Mouse (Mus musculus) heart, postnatal 4 days (tissue): ENCODE measurements around the gene Uhmk1. TPM values are rescaled to one million over a fixed set of nuclear protein-coding genes. Genes with fewer than 3 reads are reported as not detected.
A peak's percentile ranks its signal among the peaks of the same experiment; 100 is the strongest.

Experiments
- DNase-seq: peaks from one replicate; pipeline ENCODE4 v3.0.0; 2021
- total RNA-seq, 2 experiments: library from RNA; stranded (reverse); gene quantifications; 2 replicates each; pipeline ENCODE4 v1.2.3; 2021

Gene Uhmk1
- total RNA-seq, 2 experiments from 2014 or later, result 18.9 to 19.8 TPM

DNA sequence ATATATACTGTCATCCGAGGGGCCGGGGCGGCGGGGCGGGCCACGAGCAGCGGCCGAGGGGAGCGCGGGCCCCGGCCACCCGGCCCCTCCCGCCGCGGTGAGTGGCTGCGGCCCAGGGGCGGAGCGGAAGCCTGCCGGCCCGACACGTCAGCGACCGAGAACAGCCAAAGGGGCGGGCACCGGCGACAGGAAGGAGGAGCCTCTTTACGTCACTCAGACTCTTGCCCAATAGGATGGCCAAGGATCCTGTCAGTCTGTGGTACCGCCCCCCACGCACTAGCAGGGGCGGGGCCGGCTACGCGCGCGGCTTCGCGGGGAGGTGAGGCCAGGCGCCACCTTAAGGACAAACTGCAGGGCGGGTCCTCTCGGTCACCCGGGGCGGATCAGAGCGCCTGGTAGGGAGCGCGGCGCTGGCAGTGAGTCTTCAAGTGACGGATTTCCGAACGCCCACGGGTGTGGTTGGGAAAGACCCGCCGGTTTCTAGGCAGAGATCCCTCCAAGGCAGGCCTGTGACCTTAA lies 40.3 kb downstream of the Uhmk1 start, which contains the start of gene Uap1:
Uap1 (minus strand) TSS at position 144 of the 519 bp plus-strand sequence.
- DNase-seq, result peak; percentile 98

DNA sequence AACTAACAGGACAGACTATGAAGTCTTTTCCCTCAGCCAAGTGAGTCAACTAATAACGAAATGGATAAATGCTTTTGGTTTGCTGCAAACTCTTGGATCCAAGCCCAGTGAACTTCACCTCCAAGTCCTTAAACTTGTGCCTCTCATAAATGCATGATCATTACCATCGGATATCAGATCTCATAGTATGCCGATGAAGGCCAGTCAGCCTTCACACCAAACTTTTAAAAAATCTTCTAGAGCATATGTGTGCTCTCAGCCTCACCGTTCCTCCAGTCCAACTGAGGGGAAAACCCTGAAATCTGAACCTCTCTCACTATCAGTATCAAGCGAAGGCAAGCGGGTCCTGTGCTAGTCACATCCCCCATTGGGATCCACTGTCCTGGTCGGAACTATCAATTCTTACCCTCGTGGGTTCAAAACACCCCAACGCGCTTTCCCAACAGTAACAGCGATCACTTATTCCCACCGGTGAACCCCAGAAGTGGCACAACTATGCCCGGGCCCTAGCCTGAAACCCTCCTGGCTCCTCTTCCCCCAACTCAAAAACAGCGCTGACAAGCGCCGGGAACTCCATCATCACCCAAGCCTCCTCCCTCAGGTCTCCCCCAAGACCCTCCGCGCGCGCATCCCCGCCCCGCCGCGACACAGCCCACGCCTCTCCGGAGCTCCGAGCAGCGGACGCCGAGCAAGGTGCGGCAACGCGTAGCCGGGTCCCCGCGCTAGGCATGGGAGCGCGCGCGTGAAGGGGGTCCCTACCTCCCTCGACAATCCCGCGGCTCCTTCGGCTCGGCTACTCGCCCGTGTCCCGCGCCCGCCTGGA lies 41.0 kb downstream of the Uhmk1 start:
- DNase-seq, result no peak

DNA sequence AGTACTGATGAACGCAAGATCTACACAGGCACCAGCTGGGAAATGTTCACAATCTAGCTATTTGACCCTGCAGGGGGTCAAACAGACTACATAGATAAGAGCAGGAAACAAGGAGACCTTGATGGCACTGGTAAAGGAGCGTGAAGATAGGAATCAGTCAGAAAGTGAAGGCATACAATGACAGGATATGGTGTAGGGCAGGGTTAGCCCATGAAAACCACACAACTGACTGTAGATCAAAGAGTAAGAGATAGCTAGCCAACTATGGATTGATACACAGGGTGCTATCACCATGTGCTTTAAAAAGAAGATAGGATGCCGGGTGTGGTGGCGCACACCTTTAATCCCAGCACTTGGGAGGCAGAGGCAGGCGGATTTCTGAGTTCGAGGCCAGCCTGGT lies 47.4 kb downstream of the Uhmk1 start:
- DNase-seq, result no peak

DNA sequence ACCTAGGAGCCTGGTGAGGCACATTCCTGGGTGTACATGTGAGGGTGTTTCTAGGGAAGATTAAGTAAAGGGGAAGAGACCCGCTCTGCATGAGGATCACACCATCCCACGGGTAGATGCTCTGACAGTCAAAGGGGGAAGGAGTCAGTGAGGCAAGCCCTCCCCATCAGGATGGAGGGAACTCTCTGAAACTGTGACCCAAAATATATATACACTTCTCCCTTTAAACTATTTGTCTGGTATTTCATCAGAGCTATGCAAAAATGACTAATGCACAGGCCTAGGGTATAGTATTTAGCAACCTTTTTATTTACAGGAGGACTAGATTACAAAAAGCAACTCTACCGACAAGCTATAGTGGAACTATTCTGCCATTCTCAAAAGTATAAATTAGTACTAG lies 50.3 kb downstream of the Uhmk1 start:
- DNase-seq, result no peak

DNA sequence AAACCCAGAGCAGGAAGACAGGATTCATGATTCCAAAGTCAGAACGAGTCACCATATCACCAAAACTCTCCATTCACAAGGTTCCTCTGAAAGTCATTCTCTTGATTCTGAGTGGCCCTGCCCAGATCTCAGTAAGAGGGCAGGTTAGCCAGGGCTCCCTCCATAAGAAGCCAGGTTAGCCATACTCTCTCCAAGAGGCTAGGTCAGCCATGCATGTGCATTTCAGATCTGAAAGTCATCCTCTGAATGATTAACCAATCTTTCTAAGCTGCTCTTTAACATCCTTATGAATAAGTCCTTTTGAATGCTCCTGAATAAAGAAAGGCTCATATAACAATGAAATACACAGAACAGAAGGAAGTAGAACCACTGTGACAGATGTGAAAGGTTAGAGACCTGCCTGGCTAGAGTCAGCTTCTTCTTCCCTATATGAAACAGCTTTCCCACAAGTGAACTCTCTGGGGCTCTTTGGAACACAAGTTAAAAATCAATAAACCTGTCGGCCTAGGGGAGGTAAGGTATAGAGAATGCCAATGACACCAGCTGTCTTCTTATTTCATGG lies 51.1 kb downstream of the Uhmk1 start:
- no peak for DNase-seq

DNA sequence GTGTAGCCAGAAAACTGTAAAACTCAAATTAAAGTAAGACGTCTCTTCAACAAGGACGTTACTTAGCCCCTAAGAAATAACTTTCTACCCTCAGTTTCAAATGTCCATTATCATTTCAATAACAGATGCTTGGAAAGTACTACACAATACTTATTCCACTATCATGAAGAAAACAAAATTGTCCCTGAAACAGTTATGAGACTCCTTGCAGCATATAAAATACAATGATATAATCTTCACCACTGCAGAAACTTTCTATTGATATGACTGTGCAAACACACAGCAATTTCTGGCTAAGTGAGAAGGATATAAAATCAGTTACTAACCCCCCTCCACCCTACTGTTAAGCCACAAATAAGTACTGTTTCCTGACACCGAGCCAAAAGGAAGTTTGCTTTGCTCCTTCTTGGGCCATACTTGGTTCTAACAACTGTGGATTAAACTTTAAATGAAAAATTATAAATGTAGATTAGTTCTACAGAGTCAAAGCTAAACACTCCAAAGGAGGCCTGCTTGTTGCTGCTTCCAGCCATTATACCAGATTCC lies 51.7 kb downstream of the Uhmk1 start:
- no peak for DNase-seq

DNA sequence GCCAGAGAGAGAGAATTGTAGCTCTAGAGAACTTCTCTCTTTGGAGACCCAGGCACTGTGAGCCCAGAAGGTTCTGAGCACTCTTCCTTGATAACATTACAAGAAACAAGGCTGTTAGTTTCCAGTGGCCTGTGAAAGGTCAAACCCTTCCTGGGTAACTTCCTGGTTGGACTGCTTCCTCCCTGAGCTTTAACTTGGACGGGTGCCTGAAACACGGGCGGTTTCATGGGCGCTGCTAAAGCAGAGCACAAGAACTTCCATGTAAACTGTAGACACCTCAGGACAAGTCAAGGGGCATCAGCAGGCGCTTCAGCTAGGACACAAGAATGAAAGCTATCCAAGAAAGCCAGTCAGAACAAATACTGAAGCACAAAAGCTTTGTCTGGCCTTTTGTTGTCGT lies 53.3 kb downstream of the Uhmk1 start:
- peak; percentile 56 for DNase-seq

DNA sequence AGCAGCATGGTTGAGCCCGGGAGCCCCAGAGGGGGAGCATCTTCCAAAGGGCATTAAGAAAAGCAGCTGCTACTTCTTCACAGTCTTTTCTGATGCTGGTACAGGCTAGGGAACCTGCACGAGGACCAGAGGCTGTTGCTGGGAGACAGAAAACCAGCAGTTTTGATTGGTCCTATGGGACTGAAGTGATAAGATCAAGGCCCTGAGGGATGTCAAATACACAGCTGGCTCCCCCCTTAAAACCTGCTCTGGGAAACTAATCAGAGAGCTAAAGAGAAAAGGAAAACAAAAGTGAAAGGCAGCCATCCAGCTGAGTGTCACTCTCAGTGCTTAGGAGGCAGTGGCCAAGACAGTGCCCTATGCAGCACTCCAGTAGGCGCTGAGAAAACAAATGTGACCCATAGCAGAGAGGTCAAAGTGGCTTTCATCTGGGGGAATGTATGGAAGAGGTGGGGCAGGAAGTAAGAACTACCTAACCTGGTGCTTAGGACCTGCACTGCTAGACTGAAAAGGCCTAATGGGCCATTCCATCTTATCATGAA lies 54.7 kb downstream of the Uhmk1 start:
- no peak for DNase-seq

DNA sequence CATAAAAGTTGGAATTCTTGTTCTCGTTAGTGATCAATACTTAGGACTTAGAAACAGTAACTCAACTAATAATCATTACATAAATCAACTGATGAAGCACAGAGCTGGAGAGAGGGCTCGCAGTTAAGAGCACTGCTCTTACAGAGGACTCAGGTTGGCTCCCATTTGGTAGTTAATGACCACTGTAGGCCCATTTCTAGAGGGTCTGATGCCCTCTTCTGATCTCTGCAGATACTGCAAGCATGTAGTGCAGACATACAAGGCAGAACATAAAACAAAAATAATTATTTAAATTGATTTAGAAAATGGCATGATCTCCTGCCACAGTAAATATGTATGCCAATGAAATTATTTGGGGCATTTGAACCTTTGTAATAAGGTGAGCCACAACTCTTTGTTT lies 55.5 kb downstream of the Uhmk1 start:
- DNase-seq, result no peak

DNA sequence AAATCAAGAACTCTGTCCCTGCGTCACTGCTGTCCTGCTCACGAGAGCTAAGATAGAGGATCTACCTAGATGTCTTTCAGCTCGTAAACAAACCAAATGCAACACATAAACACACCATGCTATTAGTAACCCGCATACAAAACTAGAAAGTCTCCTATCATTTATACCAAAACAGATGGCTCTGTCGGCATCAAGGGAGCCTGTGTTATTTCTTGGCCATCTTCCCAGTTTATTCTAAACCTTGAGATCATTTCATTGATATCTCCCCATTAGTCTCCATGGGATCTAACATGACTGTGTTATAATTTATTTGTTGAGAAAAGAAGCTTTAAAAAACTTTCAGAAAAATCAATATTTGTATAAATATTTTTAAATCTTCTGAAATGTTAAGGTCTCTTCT lies 59.4 kb downstream of the Uhmk1 start:
- no peak for DNase-seq

DNA sequence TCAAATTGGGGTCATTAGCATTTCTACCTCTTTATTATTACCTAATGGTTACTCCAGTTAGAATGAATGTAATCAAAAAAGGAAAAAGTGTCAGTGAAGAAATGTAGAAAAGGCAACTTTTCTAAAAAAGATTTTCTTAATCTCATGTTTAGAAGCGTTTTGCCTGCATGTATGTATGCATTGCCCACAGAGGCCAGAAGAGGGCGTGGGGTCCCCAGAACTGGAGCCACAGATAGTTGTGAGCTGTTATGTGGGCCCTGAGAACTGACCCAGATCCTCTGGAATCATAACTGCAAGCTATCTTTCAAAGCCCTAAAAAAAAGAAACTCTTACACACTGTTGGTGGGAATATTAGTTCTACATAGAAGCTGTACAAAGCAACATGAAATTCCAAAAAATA lies 59.9 kb downstream of the Uhmk1 start:
- DNase-seq, result no peak

DNA sequence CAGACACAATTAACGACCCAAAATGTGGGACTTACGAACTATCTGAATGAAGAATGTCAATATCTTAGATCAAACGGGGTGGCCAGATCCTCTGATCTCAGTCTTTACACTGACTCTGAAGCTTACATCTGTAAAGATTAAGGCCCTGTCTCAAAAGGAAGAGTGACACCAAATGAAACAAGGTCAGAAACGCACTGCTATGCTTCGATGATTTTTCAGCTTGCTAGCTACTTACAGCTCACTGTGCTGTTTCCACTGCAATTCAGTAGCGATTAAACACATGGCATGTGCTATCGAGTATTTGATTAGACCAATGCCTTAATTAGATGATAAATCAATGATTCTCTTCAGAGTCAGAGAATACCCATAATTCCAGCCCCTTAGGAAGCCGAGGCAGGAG lies 61.2 kb downstream of the Uhmk1 start:
- no peak for DNase-seq

DNA sequence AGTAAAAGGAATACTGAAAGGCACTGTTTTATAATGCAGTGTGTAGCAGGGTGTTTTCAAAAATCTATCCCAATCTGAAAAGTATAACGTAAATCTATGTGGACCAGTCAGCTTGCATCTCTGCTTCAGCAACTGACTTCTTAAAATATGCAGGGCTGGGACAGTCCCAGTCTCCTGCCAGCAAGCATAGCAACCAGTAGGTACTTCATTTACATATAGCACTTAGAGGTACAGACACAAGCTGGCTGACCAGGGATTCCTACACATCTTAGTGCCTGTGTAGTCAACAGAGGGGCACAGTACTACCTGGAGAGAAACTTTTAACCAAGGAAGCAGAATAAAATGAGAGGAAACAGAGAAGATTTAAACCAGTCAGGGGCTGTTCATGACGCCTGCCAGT lies 62.6 kb downstream of the Uhmk1 start:
- DNase-seq, result no peak

DNA sequence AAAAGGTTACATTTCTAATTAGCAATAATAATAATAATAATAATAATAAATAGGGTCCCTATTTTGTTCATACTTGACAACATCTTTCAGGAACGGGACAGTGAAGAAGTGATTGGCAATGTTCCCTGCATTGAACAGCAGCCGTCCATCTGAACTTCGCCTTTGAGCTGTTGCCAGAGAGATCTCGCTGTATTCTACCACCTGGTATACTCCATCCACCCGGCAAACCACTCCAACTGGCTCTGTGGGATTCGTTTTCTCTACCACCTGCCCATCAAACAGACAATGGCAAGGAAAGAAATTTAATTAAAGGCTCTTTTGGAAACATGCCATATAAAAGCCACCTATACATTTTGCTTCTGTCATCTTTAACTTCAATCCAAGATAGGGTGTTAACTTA lies 64.3 kb downstream of the Uhmk1 start:
- DNase-seq, result no peak

DNA sequence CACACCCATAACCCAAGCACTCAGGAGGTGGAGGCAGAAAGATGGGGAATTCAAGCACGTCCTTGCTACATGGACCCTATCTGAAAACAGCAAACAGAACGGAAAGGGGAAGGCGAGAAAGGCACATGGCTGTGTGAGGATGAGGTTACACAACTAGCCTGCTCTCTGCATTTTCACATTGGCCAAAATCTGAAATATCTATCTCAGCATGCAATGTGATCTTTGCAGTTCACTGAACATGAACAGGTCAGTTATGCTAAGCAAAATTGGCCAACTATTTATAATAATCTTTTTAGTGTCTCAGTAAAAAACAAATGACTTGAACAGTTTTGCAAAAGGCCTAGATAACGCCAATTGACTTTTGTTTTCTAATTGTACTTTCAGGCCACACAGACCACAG lies 65.4 kb downstream of the Uhmk1 start:
- no peak for DNase-seq

DNA sequence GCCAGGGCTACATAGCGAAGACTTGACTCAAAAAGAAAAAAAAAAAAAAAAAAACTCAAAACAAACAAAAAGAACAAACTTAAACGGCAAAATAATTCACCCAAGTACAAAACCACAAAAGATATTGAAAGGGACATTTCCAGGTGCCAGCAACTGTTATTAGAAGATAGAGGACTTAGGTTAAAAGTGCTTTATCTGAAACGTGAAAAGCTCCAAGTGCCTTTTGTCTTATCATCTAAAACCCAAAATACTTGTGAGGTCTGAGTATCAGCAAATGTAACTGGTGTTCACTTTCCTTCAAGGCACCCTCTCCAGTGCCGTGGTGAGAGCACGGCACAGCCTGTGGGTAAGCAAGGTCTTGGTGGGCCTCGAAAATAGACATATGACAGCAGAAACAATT lies 66.7 kb downstream of the Uhmk1 start:
- DNase-seq, result no peak

DNA sequence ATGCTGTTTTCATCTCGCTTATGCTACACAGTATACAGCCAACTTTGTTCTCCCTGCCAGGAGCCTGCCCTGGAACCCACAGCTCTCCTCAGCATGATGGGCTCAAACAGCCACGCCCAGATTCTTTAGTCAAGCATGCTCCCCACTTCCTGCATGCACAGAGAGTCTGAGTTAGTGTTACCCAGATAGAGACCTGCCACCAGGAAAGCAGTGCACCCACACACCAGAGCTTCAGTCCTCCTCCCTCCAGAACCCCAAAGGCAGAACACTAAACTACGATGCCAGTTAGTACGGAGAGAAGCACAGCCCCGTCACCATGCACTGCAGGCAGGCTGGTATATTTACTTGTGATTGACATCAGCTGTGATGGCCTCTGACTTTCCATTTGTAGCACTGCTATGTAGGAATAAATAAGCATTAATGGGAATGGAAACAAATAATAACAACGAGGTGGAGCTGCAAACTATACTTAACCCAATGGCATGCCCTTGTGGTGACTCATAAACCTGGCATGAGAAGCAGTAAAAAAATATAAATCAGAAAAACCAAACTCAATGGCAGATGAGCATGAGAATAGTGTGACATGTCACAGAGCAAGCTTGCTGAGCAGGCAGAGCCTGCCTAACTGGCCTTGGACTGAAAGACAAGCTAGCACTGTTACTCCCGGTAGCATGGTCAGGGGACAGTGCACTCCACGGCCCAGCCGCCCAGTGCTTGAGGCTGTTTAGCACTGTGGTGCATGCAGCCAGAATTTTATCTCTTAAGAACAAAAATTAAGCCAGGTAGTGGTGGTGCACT lies 67.3 kb downstream of the Uhmk1 start:
- DNase-seq, result no peak

DNA sequence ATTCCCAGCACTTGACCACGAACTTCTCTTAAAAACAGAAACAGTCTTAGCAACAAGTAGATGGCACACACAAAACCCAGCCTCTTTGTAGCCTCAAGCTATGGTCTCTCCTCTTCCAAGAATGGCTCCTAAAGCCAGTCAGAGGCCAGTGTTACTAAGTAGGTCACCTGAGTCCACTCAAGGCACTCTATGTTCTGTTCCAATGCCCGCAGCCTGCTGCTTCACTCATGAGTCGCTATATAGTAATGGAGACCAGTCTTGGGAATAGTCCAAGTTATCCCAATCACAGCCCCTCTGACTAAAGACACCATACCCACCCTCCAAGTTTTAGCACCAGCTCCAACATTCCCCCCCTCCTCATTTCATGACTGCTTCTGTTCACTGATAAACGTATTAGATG lies 69.6 kb downstream of the Uhmk1 start:
- DNase-seq, result no peak
